Mouse (Mus musculus): ENCODE results near the gene Tmem273.

GRCm38 (mm10) chr14:32797803-32798202, 12.0 kb downstream of the Tmem273 start:
- TF ChIP-seq CTCF (conservative IDR thresholded peaks at IDR 0.05; ENCODE audit: insufficient read depth, insufficient read length, low read depth, low read length) (no peak), POLR2A (IDR thresholded peaks at IDR 0.05; ENCODE audit: low read depth, low read length) (no peak)

Measured in kidney, adult 2 months (tissue).